Mouse (Mus musculus) CD4-positive, CD25-positive, alpha-beta regulatory T cell, adult 2 months (primary cell): ENCODE measurements around the gene Rpl11.
"Not testable (repeated sequence)": the region's sequence is repeated elsewhere in the genome, so short reads cannot be mapped to it uniquely, and the experiment has no call there.

ENCODE experiments used
- DNase-seq: peaks from one replicate; pipeline ENCODE4 v3.0.0-alpha.2; 2012; ENCODE audit warnings: low read depth, low spot score

Gene Rpl11

GRCm38 (mm10) chr4:135980223-135980622 lies 73.0 kb downstream of the Rpl11 start:
- not testable (repeated sequence) for DNase-seq
